Mouse (Mus musculus) adrenal gland, postnatal 36 days (tissue): ENCODE measurements at regions not wholly inside any gene's neighbourhood (a gene's known extent, or its start where the extent isn't known, plus 50 kb on each side); places are given as distances from the start of the nearest gene placed in this dataset.

Experiments
- DNase-seq, 2 experiments: peaks; one replicate each; pipeline ENCODE4 v3.0.0; 2021; ENCODE audit warnings: mixed read lengths in 1 of 2

DNA sequence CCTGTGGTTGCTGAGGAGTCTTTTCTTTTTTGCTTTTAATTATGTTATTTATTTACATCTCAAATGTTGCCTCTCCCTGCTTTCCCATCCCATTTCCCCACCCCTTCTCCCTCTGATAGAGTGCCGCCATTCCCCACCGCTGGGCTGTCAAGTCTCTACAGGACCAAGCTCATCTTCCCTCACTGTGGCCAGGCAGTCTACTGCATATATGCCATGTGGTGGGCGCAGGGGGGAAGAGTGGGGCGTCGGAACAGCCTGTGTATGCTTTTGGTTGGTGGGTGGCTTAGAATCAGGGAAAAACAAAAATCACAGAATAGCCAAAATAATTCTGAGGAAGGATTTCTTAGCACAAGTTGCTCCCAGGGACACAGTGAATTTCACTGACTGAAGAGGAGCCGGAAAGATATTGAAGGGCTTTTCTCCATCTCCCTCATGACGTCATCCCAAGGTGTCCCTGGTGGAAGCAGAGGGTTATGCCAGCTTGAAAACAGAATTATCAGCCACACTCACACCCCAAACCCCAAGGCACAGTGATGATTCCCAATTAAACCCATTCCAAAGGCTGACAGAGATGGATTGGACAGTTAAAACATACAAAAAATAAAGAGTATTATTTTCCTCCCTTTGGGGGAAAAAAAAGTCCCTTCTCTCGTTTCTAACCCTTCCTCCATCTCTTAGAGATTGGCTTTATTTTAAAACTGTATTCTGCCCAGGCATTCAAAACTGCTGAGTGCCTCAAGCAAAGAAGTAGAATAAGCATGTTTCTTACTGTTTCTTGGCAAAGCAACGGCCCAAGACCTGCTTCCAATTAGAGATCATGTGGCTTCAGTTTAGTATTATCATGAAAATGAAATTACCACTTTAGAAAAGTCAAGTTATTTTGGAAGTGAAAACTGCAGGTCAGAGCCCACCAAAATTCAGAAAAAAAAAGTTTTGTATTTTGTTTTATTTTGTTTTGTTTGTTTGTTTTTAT lies 232.0 kb downstream of the Clic5 start:
- DNase-seq = no peak

DNA sequence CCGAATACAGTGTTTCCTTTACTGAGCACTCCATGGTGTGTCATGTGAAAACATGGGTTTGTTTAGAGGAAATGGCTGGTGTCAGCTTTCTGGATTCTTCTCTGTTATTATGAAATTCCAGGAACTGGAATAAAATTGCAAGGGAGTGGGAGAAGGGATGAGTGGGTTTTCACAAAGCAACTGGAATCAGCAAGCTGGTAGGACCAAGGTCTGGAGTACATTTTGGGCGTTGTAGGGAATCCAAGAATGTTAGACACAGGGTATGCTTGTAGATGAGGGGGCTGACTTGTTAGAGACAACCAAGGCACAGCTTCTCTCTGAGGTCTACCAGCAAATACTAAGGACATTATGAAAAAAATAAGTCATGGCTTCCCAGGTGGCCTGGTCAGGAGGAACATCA lies 233.8 kb downstream of the Clic5 start:
- no peak for DNase-seq

DNA sequence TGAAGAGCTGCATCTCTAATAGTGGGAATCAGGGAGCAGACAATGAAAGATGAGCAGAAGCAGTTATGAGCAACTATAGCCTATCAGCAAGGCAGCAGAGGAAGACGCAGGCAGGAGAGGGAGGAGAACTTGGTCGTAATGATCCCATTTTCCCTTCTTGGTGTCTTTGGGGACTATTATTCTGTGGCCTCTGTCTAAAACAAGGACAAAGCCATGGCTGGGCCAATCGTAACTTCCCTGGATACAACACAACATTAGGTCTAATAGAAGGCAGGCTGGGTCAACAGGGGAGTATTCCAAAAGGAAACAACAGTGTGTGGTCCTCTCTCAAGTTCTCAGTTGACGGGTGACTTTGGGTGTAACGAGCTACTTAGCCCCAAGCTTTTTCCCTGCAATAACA lies 234.5 kb downstream of the Clic5 start:
- no peak for DNase-seq

DNA sequence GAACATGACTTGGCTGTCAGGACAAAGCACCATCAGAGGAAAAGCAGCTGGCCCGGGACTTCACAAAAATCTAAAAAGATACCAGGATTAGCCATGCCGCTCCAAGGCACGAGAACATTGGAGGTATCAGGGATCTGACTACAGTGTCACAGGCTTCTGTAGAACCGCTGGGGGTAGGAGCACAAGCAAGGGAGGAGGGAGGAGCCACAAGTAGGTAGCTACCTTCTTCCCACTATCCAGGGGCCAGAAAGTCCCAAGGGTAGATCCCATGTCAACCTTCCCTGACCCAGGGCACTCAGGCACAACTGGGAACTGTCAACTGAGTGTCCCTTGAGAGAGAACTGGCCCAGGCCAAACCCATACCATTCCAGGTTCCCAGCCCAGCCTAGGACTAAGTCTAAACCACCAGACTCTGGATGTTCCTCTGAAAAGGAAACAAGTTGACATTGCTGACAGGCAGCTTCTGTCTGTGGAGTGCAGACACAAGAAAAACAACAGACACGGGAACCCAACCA lies 235.1 kb downstream of the Clic5 start:
- DNase-seq = no peak

DNA sequence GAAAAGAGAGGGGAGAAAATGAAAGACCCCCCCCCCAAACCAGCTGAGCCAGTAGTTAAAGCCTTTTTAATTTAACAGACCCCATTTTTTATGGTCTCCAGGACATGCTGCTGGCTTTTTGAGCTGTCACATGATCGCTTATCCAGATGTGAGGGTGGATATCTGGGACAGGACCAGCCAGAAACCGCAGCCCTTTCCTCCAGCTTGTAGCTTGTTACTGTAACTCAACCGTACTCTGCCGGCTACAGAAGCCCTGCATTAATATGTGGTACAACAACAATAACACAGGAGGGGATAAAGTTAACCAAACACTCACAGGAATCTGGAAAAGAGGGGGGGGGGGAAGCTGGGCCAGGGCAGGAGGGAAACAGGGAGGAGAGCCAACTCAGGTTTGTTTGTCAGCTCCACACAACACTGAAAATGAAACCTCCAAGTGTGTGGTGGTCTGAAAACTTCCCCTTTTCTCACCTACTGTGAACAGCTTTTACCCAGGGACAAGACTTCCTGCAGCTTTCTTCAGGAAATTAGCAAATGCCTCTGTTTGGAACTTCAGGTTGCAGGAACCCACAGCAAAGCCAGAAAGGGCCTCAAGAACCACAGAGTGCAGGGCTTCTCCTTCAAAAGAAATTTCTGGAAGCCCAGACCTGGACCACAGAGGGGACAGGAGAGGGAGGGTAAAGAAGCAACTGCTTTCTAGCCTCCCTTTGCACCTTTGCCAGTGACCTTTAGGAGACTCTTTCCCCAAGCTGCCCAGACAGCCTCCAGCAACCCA lies 244.3 kb downstream of the Clic5 start:
- DNase-seq = no peak

DNA sequence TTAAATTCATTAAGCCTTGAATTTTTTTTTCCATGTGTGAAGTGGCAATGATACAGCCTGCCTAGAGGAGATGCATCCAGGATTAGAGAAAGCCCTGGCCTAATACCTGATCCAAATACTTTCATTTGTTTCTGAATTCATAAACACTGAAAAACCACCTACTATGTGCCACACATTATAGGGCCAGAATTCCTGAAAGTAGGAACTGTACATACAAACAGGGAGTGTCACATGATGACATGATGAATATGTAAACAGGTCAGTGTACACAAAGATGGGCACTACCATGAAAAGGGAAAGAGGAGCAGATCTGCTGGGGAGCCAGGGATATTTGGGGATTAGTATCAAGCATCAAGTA lies 244.9 kb downstream of the Clic5 start:
- no peak for DNase-seq

DNA sequence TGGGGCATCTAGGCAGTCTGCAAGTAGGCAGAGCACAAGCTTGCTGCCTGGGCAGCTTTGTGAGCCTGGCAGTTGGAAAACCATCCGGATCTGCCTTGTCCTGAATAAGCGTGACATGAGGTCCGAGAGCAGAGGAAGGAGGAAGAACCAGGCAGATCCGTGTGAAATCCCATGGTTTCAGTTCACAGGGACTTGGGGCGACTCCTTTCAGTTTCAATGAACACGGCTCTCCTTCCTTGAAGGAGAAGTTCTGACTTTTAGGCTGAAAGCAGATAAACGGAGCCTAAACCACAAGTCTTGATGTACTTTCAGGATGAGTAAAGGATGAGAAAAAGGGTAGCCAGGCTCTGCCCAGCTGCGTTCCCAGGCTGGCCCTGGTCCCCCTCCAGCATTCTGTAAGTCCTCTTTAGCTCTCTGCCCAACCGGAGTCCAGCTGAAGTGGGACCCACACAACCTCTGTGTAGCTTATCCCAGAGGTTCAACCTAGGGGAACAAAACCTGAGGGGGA lies 248.2 kb downstream of the Clic5 start:
- no peak for DNase-seq

DNA sequence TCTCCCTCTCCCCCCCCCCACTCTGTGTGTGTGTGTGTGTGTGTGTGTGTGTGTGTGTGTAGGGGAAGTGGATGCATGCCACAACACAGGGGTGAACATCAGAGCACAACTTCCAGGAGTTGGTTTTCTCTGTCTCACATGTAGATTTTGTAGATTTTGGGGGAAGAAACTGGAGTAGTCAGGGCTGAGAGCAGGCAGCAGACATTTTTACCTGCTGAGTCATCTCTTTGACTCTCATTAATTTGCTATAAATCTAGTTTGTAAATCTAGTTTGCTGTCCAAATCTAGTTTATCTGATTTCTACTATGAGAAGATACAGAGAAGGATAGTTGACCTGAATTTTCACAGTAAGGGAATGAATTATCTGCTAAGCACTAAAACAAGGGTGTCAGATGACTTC lies 250.1 kb downstream of the Clic5 start:
- no peak for DNase-seq

DNA sequence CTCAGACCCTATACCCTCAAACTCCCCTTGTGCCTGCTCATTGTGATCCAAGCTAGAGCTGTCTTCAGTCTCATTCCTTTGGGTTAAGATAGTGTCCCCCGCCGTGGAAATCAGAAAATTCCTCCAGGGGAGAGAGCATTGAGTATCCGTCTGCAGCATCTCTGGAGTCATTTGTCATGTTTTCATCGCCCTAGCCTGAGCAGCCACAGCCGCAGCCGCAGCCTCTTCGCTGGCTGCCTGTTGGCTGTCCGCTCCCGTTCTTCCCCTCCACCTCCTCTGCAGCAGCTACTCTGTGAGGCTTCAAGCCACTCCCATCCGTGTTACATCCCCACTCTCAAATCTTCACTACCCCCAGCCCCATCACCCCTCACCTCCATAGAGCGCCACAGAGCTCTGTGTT lies 255.1 kb downstream of the Clic5 start:
- no peak for DNase-seq

DNA sequence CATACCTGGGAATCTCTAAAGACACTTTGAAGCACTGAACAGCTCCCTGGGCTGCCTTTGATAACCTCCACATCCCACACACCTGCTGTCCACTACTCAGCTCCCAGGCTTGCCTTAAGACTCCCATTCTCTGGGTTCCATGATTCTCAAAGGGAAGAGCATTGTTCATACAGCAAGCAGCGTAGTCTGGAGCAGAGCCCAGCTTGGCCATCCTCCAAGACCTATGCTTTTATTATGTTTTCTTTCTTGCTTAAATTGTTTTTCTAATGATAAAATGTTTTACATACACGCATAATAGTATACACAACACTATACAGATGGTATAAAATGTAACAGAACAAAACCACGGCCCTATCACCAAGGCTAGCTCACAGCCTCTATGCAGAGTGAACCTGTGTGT lies 257.0 kb downstream of the Clic5 start:
- DNase-seq = no peak
